Mouse (Mus musculus) hindbrain, embryonic 15.5 days (tissue): ENCODE data around the gene Etv4. TPM values are rescaled to one million over a fixed set of nuclear protein-coding genes. Genes with fewer than 3 reads are reported as not detected.

ENCODE experiments used
- ATAC-seq: fragments of 200-750 bp; cut with Nextera tagmentation; 2 replicates; pipeline ENCODE4 v1.8.0; 2017; ENCODE audit warnings: low read depth, moderate number of reproducible peaks, moderate TSS enrichment; ENCODE audit not compliant: low FRiP score
- H3K27ac ChIP-seq: fragments of 300-500 bp; sonication (generic); replicated peaks from 2 replicates; pipeline ENCODE4 v1.5.1; 2015; ENCODE audit warnings: mild to moderate bottlenecking, inconsistent platforms
- H3K27me3 ChIP-seq: fragments of 300-500 bp; sonication (generic); 2 replicates; pipeline ENCODE4 v1.6.1; 2015; ENCODE audit warnings: control low read depth, inconsistent platforms
- H3K36me3 ChIP-seq: fragments of 300-500 bp; sonication (generic); 2 replicates; pipeline ENCODE4 v1.6.1; 2015; ENCODE audit warnings: control low read depth, inconsistent platforms
- H3K4me1 ChIP-seq: fragments of 300-500 bp; sonication (generic); replicated peaks from 2 replicates; pipeline ENCODE4 v1.6.1; 2015; ENCODE audit warnings: control low read depth, inconsistent platforms
- H3K4me2 ChIP-seq: fragments of 300-500 bp; sonication (generic); 2 replicates; pipeline ENCODE4 v1.6.1; 2015; ENCODE audit warnings: moderate library complexity, mild to moderate bottlenecking, inconsistent platforms
- H3K4me3 ChIP-seq: fragments of 300-500 bp; sonication (generic); 2 replicates; pipeline ENCODE4 v1.5.1; 2015; ENCODE audit warnings: mild to moderate bottlenecking, inconsistent platforms
- H3K9ac ChIP-seq: fragments of 300-500 bp; sonication (generic); 2 replicates; pipeline ENCODE4 v1.6.1; 2015; ENCODE audit warnings: inconsistent platforms
- H3K9me3 ChIP-seq: fragments of 300-500 bp; sonication (generic); 2 replicates; pipeline ENCODE4 v1.6.1; 2016; ENCODE audit warnings: control low read depth, inconsistent platforms
- WGBS: fragments of 180-500 bp; shearing (Covaris S2); methylation state at CpG from one replicate; pipeline ENCODE4 v1.1.7; 2015; 5-methylcytosine and 5-hydroxymethylcytosine counted together
- polyA plus RNA-seq: library from polyadenylated mRNA; unstranded; fragments of >200 nt; fragmentation: Nextera tagmentation; extraction: Ambion mirVana; gene quantifications from 2 replicates; pipeline ENCODE4 v1.2.1, GENCODE M21; 2015

Etv4 gene
- polyA plus RNA-seq, 1 experiment from 2014 or later = 21.3 TPM

GRCm38 (mm10) chr11:101758431-101758830 is 26.7 kb downstream of the Etv4 start:
- no peak overlapping the region for H3K4me3 ChIP-seq
- H3K27ac ChIP-seq = 0 out of 2 replicates have a peak overlapping the region, but pooled peaks have one; percentile 15
- H3K4me2 ChIP-seq = no peak overlapping the region
- peaks cover 7% of the 10 kb centered on the region; the same call in 1 of the 2 replicates for H3K4me1 ChIP-seq
- no peak overlapping the region for H3K9ac ChIP-seq
- ATAC-seq = no peak
- H3K9me3 ChIP-seq = no peaks in the 10 kb centered on the region
- 59% methylated on average over 5 of the region's 5 CpGs for WGBS
- no peaks in the 10 kb centered on the region for H3K27me3 ChIP-seq
- H3K36me3 ChIP-seq = peaks cover 76% of the 10 kb centered on the region

- WGBS = 92% methylated on average over 8 of the region's 8 CpGs
- no peak for ATAC-seq
- H3K4me1 ChIP-seq = peaks cover 7% of the 10 kb centered on the region; the same call in 1 of the 2 replicates
- no peaks in the 10 kb centered on the region for H3K9me3 ChIP-seq
- no peak overlapping the region for H3K4me3 ChIP-seq
- no peaks in the 10 kb centered on the region for H3K27me3 ChIP-seq
- H3K27ac ChIP-seq = no peak overlapping the region
- H3K4me2 ChIP-seq = no peak overlapping the region
- no peak overlapping the region for H3K9ac ChIP-seq
- H3K36me3 ChIP-seq = peaks cover 83% of the 10 kb centered on the region
Measured at GRCm38 (mm10) chr11:101757366-101757765, 27.8 kb downstream of the Etv4 start.

GRCm38 (mm10) chr11:101756616-101757015 is 28.6 kb downstream of the Etv4 start:
- ATAC-seq = no peak
- WGBS = 94% methylated on average over 8 of the region's 8 CpGs
- no peak overlapping the region for H3K27ac ChIP-seq
- peaks cover 7% of the 10 kb centered on the region; the same call in 1 of the 2 replicates for H3K4me1 ChIP-seq
- no peaks in the 10 kb centered on the region for H3K27me3 ChIP-seq
- no peak overlapping the region for H3K9ac ChIP-seq
- H3K36me3 ChIP-seq = peaks cover 83% of the 10 kb centered on the region
- H3K4me2 ChIP-seq = no peak overlapping the region
- H3K4me3 ChIP-seq = no peak overlapping the region
- H3K9me3 ChIP-seq = no peaks in the 10 kb centered on the region

GRCm38 (mm10) chr11:101733596-101733995 is 51.6 kb downstream of the Etv4 start:
- peak overlapping the region; percentile 91 for H3K4me2 ChIP-seq
- 36% methylated on average over 9 of the region's 9 CpGs for WGBS
- peak overlapping the region; percentile 95 for H3K4me3 ChIP-seq
- peaks cover 15% of the 10 kb centered on the region for H3K4me1 ChIP-seq
- H3K9ac ChIP-seq = peak overlapping the region; percentile 78
- H3K27me3 ChIP-seq = no peaks in the 10 kb centered on the region
- H3K27ac ChIP-seq = no peak overlapping the region
- H3K9me3 ChIP-seq = no peaks in the 10 kb centered on the region
- peaks cover 29% of the 10 kb centered on the region for H3K36me3 ChIP-seq
- ATAC-seq = no peak

GRCm38 (mm10) chr11:101732518-101733440 is 52.4 kb downstream of the Etv4 start, which contains the start of gene Dhx8:
Dhx8 (plus strand) TSS chr11:101732919.
- ATAC-seq = peak; percentile 99
- Histone ChIP-seq H3K4me2 (peak within 1 kb of the TSS; percentile 91), H3K36me3 (peaks cover 23% of the 10 kb centered on the region), H3K27me3 (no peaks in the 10 kb centered on the region), H3K27ac (peak within 1 kb of the TSS; percentile 76), H3K9me3 (no peaks in the 10 kb centered on the region), H3K4me3 (peak within 1 kb of the TSS; percentile 95), H3K9ac (peak within 1 kb of the TSS; percentile 78), H3K4me1 (peaks cover 15% of the 10 kb centered on the region)
- under 1% methylated on average over 51 of the region's 51 CpGs for WGBS

GRCm38 (mm10) chr11:101729308-101729707 is 55.9 kb downstream of the Etv4 start:
- WGBS = 76% methylated on average over 3 of the region's 3 CpGs
- Histone ChIP-seq H3K4me3 (no peak overlapping the region), H3K9me3 (no peaks in the 10 kb centered on the region), H3K4me1 (peaks cover 14% of the 10 kb centered on the region), H3K4me2 (no peak overlapping the region), H3K36me3 (no peaks in the 10 kb centered on the region), H3K27ac (no peak overlapping the region), H3K27me3 (no peaks in the 10 kb centered on the region), H3K9ac (no peak overlapping the region)
- no peak for ATAC-seq

GRCm38 (mm10) chr11:101726765-101727164 is 58.4 kb downstream of the Etv4 start:
- Histone ChIP-seq H3K27me3 (no peaks in the 10 kb centered on the region), H3K9me3 (no peaks in the 10 kb centered on the region), H3K4me1 (no peaks in the 10 kb centered on the region), H3K36me3 (no peaks in the 10 kb centered on the region), H3K27ac (no peak overlapping the region), H3K4me3 (no peak overlapping the region), H3K4me2 (no peak overlapping the region), H3K9ac (no peak overlapping the region)
- ATAC-seq = no peak
- 39% methylated on average over 2 of the region's 2 CpGs for WGBS

- no peak for ATAC-seq
- Histone ChIP-seq H3K4me3 (no peak overlapping the region), H3K27ac (no peak overlapping the region), H3K27me3 (no peaks in the 10 kb centered on the region), H3K4me2 (no peak overlapping the region), H3K9ac (no peak overlapping the region), H3K4me1 (no peaks in the 10 kb centered on the region), H3K36me3 (no peaks in the 10 kb centered on the region), H3K9me3 (no peaks in the 10 kb centered on the region)
- 81% methylated on average over 8 of the region's 8 CpGs for WGBS
Measured at GRCm38 (mm10) chr11:101725043-101725442, 60.1 kb downstream of the Etv4 start.

- H3K4me2 ChIP-seq = no peak overlapping the region
- no peak overlapping the region for H3K4me3 ChIP-seq
- H3K9ac ChIP-seq = no peak overlapping the region
- no peak for ATAC-seq
- WGBS = 82% methylated on average over 21 of the region's 21 CpGs
- no peaks in the 10 kb centered on the region for H3K36me3 ChIP-seq
- H3K9me3 ChIP-seq = no peaks in the 10 kb centered on the region
- peaks cover 9% of the 10 kb centered on the region for H3K4me1 ChIP-seq
- H3K27ac ChIP-seq = no peak overlapping the region
- H3K27me3 ChIP-seq = no peaks in the 10 kb centered on the region
Measured at GRCm38 (mm10) chr11:101719986-101720520, 65.1 kb downstream of the Etv4 start.

Other genes with a start within 250 kb of the Etv4 start
- 2.8 and 3.0 TPM in 2 replicates for gene Brca1, start 233.4 kb downstream of the Etv4 start, polyA plus RNA-seq
- gene Nbr1, start 233.2 kb downstream of the Etv4 start, polyA plus RNA-seq = 87.6 and 92.4 TPM in 2 replicates
- 5.0 and 5.3 TPM in 2 replicates for gene Tmem106a, start 203.1 kb downstream of the Etv4 start, polyA plus RNA-seq
- not detected in 2 replicates for gene Gm11634, start 186.1 kb downstream of the Etv4 start, polyA plus RNA-seq
- 17.9 and 19.8 TPM in 2 replicates for gene Rdm1, start 158.2 kb downstream of the Etv4 start, polyA plus RNA-seq
- gene Arl4d, start 119.8 kb downstream of the Etv4 start, polyA plus RNA-seq = 5.6 and 7.6 TPM in 2 replicates
- gene Dhx8, start 52.5 kb downstream of the Etv4 start, polyA plus RNA-seq = 28.8 and 29.2 TPM in 2 replicates
- 0.50 and 0.51 TPM in 2 replicates for gene Meox1, start 109.0 kb upstream of the Etv4 start, polyA plus RNA-seq
- 0.06 and 0.09 TPM in 2 replicates for gene Sost, start 181.6 kb upstream of the Etv4 start, polyA plus RNA-seq
- not detected in 2 replicates for gene Cfap97d1, start 198.9 kb upstream of the Etv4 start, polyA plus RNA-seq
- gene Dusp3, start 201.6 kb upstream of the Etv4 start, polyA plus RNA-seq = 25.4 and 25.9 TPM in 2 replicates
- gene Mpp3, start 243.1 kb upstream of the Etv4 start, polyA plus RNA-seq = 55.9 and 56.2 TPM in 2 replicates